Mouse (Mus musculus) liver, embryonic 14.5 days (tissue): ENCODE measurements around the gene Tns3. TPM values are rescaled to one million over a fixed set of nuclear protein-coding genes. Genes with fewer than 3 reads are reported as not detected.
A peak's percentile ranks its signal among the peaks of the same experiment; 100 is the strongest.

Experiments
- ATAC-seq: fragments of 200-750 bp; cut with Nextera tagmentation; 2 replicates; pipeline ENCODE4 v1.8.0; 2017; ENCODE audit warnings: moderate number of reproducible peaks, mild to moderate bottlenecking, moderate library complexity; ENCODE audit not compliant: insufficient read depth
- DNase-seq, 3 experiments: peaks; one replicate each; pipeline ENCODE4 v3.0.0-alpha.2; 2012 to 2013; ENCODE audit warnings: low read depth in 3 of 3, low spot score in 3 of 3
- H3K27ac ChIP-seq: fragments of 300-500 bp; sonication (generic); 2 replicates; pipeline ENCODE4 v1.5.1; 2014; ENCODE audit warnings: moderate library complexity, mild to moderate bottlenecking, control low read depth, inconsistent platforms
- H3K27me3 ChIP-seq: fragments of 300-500 bp; sonication (generic); 2 replicates; pipeline ENCODE4 v1.6.1; 2014; ENCODE audit warnings: mild to moderate bottlenecking, low read length, moderate library complexity; ENCODE audit not compliant: control insufficient read depth, insufficient read depth
- H3K36me3 ChIP-seq: fragments of 300-500 bp; sonication (generic); replicated peaks from 2 replicates; pipeline ENCODE4 v1.6.1; 2014; ENCODE audit warnings: low read depth; ENCODE audit not compliant: control insufficient read depth, insufficient read depth
- H3K4me1 ChIP-seq, 2 experiments: fragments of 200-500 bp in 1 of 2; fragments of 300-500 bp in 1 of 2; sonication (generic) in 1 of 2; replicated peaks; 2 replicates each; pipeline ENCODE4 v1.6.1; 2012 to 2014; ENCODE audit warnings: antibody characterized with exemption in 1 of 2, inconsistent platforms in 1 of 2, low read length in 1 of 2; ENCODE audit not compliant: control insufficient read depth in 2 of 2, insufficient read depth in 2 of 2
- H3K4me2 ChIP-seq: fragments of 300-500 bp; sonication (generic); 2 replicates; pipeline ENCODE4 v1.6.1; 2014; ENCODE audit warnings: low read depth, mild to moderate bottlenecking, control low read depth, moderate library complexity
- H3K4me3 ChIP-seq, 2 experiments: fragments of 200-500 bp in 1 of 2; fragments of 300-500 bp in 1 of 2; sonication (generic) in 1 of 2; 2 replicates each; pipeline ENCODE4 v1.5.1; 2012 to 2014; ENCODE audit warnings: low read depth in 2 of 2, low read length in 2 of 2, mild to moderate bottlenecking in 2 of 2, control low read depth in 1 of 2, inconsistent platforms in 1 of 2, moderate library complexity in 1 of 2; ENCODE audit not compliant: insufficient read depth in 1 of 2
- H3K9ac ChIP-seq: fragments of 300-500 bp; sonication (generic); replicated peaks from 2 replicates; pipeline ENCODE4 v1.6.1; 2014; ENCODE audit warnings: mild to moderate bottlenecking, control low read depth, moderate library complexity
- H3K9me3 ChIP-seq: fragments of 300-500 bp; sonication (generic); 2 replicates; pipeline ENCODE4 v1.6.1; 2016; ENCODE audit warnings: low read length, mixed read lengths; ENCODE audit not compliant: control insufficient read depth
- CTCF ChIP-seq: IDR thresholded peaks from 2 replicates; pipeline ENCODE4 v1.5.1; 2016; ENCODE audit warnings: antibody characterized with exemption, low read depth, control low read depth
- EP300 ChIP-seq: IDR thresholded peaks from 2 replicates; pipeline ENCODE4 v1.6.1; 2016; ENCODE audit warnings: antibody characterized with exemption, low read depth
- WGBS: fragments of 180-500 bp; shearing (Covaris S2); extraction: QIAGEN DNeasy Blood & Tissue Kit; methylation state at CpG from one replicate; pipeline ENCODE4 v1.1.7; 2014; ENCODE audit not compliant: insufficient replicate concordance; 5-methylcytosine and 5-hydroxymethylcytosine counted together
- polyA plus RNA-seq, 2 experiments: library from polyadenylated mRNA; depleted of rRNA in 1 of 2; stranded (reverse) in 1 of 2; unstranded in 1 of 2; fragments of >200 nt; fragmentation: Nextera tagmentation in 1 of 2; extraction: Ambion mirVana in 1 of 2; gene quantifications; 2 replicates each; pipeline versions ENCODE4 v1.2.1 to v1.2.3; 2012 to 2014

Gene Tns3
- polyA plus RNA-seq (2012; rRNA removed): 3.0 and 3.4 TPM in 2 replicates
- polyA plus RNA-seq (2014; fragmentation: Nextera tagmentation; extraction: Ambion mirVana): 2.0 TPM in 2 replicates

GRCm38 (mm10) chr11:8664393-8664743 lies at the start of gene Tns3:
Gene Tns3, minus strand, starts transcription at chr11:8664535.
- Histone ChIP-seq H3K27me3 (peaks cover 11% of the 10 kb centered on the region), H3K27ac (no peak within 1 kb of the TSS), H3K36me3 (no peaks in the 10 kb centered on the region), H3K9me3 (no peaks in the 10 kb centered on the region), H3K4me3 (peak within 1 kb of the TSS; percentile 59 to 61), H3K9ac (peak within 1 kb of the TSS; percentile 59), H3K4me1 (0 out of 4 replicates have a peak, but pooled peaks cover 0 to 3% of the 10 kb centered on the region in 2 experiments), H3K4me2 (peak within 1 kb of the TSS; percentile 77)
- ATAC-seq (peak; percentile 57; the same call in 1 of the 2 replicates), DNase-seq (no peak)
- TF ChIP-seq CTCF (no peak), EP300 (no peak)
- WGBS: 0% methylated on average over 33 of the region's 37 CpGs

GRCm38 (mm10) chr11:8706246-8707041 lies 42.1 kb upstream of the Tns3 start:
- ATAC-seq (no peak), DNase-seq (no peak)
- no peaks in the 10 kb centered on the region for H3K36me3 ChIP-seq
- H3K4me3 ChIP-seq: no peak overlapping the region
- H3K9me3 ChIP-seq: no peaks in the 10 kb centered on the region
- H3K4me2 ChIP-seq: no peak overlapping the region
- H3K27ac ChIP-seq: no peak overlapping the region
- H3K27me3 ChIP-seq: no peaks in the 10 kb centered on the region
- WGBS: 51% methylated on average over 8 of the region's 8 CpGs
- peaks cover 0 to 15% of the 10 kb centered on the region in 2 experiments; a peak in 3 of 4 replicates for H3K4me1 ChIP-seq
- TF ChIP-seq CTCF (no peak), EP300 (no peak)
- no peak overlapping the region for H3K9ac ChIP-seq

- no peaks in the 10 kb centered on the region for H3K36me3 ChIP-seq
- H3K4me3 ChIP-seq: no peak overlapping the region
- no peaks in the 10 kb centered on the region for H3K9me3 ChIP-seq
- H3K9ac ChIP-seq: no peak overlapping the region
- WGBS: 46% methylated on average over 1 of the region's 1 CpGs
- no peaks in the 10 kb centered on the region for H3K27me3 ChIP-seq
- no peak for TF ChIP-seq EP300
- TF ChIP-seq CTCF: no peak
- peaks cover 0 to 15% of the 10 kb centered on the region in 2 experiments; a peak in 3 of 4 replicates for H3K4me1 ChIP-seq
- no peak for ATAC-seq
- DNase-seq: no peak
- no peak overlapping the region for H3K4me2 ChIP-seq
- no peak overlapping the region for H3K27ac ChIP-seq
Observed at GRCm38 (mm10) chr11:8705156-8705555, 40.8 kb upstream of the Tns3 start.

GRCm38 (mm10) chr11:8703876-8704275 lies 39.5 kb upstream of the Tns3 start:
- DNase-seq: no peak
- WGBS: 28% methylated on average over 6 of the region's 6 CpGs
- Histone ChIP-seq H3K9ac (no peak overlapping the region), H3K27ac (no peak overlapping the region), H3K4me2 (no peak overlapping the region), H3K36me3 (no peaks in the 10 kb centered on the region), H3K9me3 (no peaks in the 10 kb centered on the region), H3K4me1 (peaks cover 0 to 15% of the 10 kb centered on the region in 2 experiments; a peak in 3 of 4 replicates), H3K27me3 (no peaks in the 10 kb centered on the region), H3K4me3 (no peak overlapping the region)
- TF ChIP-seq EP300 (no peak), CTCF (no peak)
- ATAC-seq: no peak

GRCm38 (mm10) chr11:8702532-8702886 lies 38.2 kb upstream of the Tns3 start:
- H3K4me3 ChIP-seq: no peak overlapping the region
- H3K4me1 ChIP-seq: peaks cover 0 to 15% of the 10 kb centered on the region in 2 experiments; a peak in 3 of 4 replicates
- ATAC-seq (no peak), DNase-seq (no peak)
- TF ChIP-seq CTCF: no peak
- TF ChIP-seq EP300: no peak
- no peak overlapping the region for H3K4me2 ChIP-seq
- no peaks in the 10 kb centered on the region for H3K9me3 ChIP-seq
- no peak overlapping the region for H3K27ac ChIP-seq
- no peaks in the 10 kb centered on the region for H3K27me3 ChIP-seq
- WGBS: 62% methylated on average over 2 of the region's 2 CpGs
- H3K36me3 ChIP-seq: no peaks in the 10 kb centered on the region
- H3K9ac ChIP-seq: no peak overlapping the region
